Comparison of ENCODE assay signal across 8 mouse cellular contexts in genomic region chr11:72037996-72038395, GRCm38 (mm10). TPM values are rescaled to one million over a fixed set of nuclear protein-coding genes. Genes with fewer than 3 reads are reported as not detected.
DNase-seq lines count a peak whose midpoint lies in the region; ATAC-seq and TF ChIP-seq lines count a peak whose summit lies in the region.

No protein-coding gene starts in this region.

- intact Hi-C loops in heart, postnatal 36 days (cut with DNase I): loop anchor here (5.0 kb wide), 1 partner anchor 701 kb away; no protein-coding TSS in a partner anchor

- peaks cover 5% of the 10 kb centered on the region; the same call in 1 of the 2 replicates for H3K4me1 ChIP-seq in intestine, postnatal 0 days (replicated peaks; ENCODE audit: control insufficient read depth, insufficient read depth, low read length)
- H3K4me1 ChIP-seq in intestine, embryonic 15.5 days (replicated peaks): peaks cover 20% of the 10 kb centered on the region
- H3K4me1 ChIP-seq in liver, adult 2 months (ENCODE audit: control insufficient read depth, insufficient read depth, low read length): no peaks in the 10 kb centered on the region

- TF ChIP-seq CTCF in intestine, postnatal 0 days (IDR thresholded peaks at IDR 0.05; ENCODE audit: low read depth): peak; percentile 87
- TF ChIP-seq CTCF in liver, adult 2 months (IDR thresholded peaks at IDR 0.05; ENCODE audit: low read depth, low read length): peak; percentile 74

- H3K27me3 ChIP-seq in intestine, postnatal 0 days (replicated peaks; ENCODE audit: control insufficient read depth, insufficient read depth, low read length): peaks cover 4% of the 10 kb centered on the region; the same call in 1 of the 2 replicates
- H3K27me3 ChIP-seq in intestine, embryonic 15.5 days (replicated peaks): 0 out of 2 replicates have a peak, but pooled peaks cover 5% of the 10 kb centered on the region
- H3K27me3 ChIP-seq in liver, adult 2 months (ENCODE audit: control insufficient read depth, insufficient read depth, low read length): peaks cover 3% of the 10 kb centered on the region

- no peak overlapping the region for H3K27ac ChIP-seq in intestine, postnatal 0 days (ENCODE audit: low read depth, low read length)
- H3K27ac ChIP-seq in intestine, embryonic 15.5 days: no peak overlapping the region
- no peak overlapping the region for H3K27ac ChIP-seq in liver, adult 2 months (replicated peaks; ENCODE audit: insufficient read depth, low read depth, low read length)

- no peaks in the 10 kb centered on the region for H3K36me3 ChIP-seq in intestine, postnatal 0 days (ENCODE audit: control insufficient read depth, insufficient read depth)
- H3K36me3 ChIP-seq in intestine, embryonic 15.5 days: no peaks in the 10 kb centered on the region
- H3K36me3 ChIP-seq in liver, adult 2 months (ENCODE audit: control insufficient read depth, insufficient read depth, low read length): no peaks in the 10 kb centered on the region

- ATAC-seq in intestine, postnatal 0 days: no peak
- no peak for ATAC-seq in intestine, embryonic 15.5 days

- WGBS in intestine, postnatal 0 days: 2% methylated on average over 4 of the region's 4 CpGs
- 3% methylated on average over 4 of the region's 4 CpGs for WGBS in intestine, embryonic 15.5 days
- WGBS in liver, adult 2 months: 5% methylated on average over 4 of the region's 4 CpGs

- H3K4me2 ChIP-seq in intestine, postnatal 0 days (replicated peaks; ENCODE audit: low read depth): no peak overlapping the region
- H3K4me2 ChIP-seq in intestine, embryonic 15.5 days (replicated peaks): no peak overlapping the region

- DNase-seq in Muller cell, postnatal 12 days (ENCODE audit: inconsistent ontology term): peak; percentile 57
- DNase-seq in cerebellum, postnatal 14 days: peak; percentile 91 to 92
- peak; percentile 74 to 82 for DNase-seq in heart, postnatal 36 days
- DNase-seq in liver, adult 2 months (ENCODE audit: extremely low read depth, low read depth, low spot score): peak; percentile 16
- peak; percentile 85 to 90 for DNase-seq in right cerebral cortex, postnatal 10 days (ENCODE audit: low spot score in 2 of 2)
- peak; percentile 44 to 79 for DNase-seq in urinary bladder, postnatal 4 days (ENCODE audit: low spot score in 2 of 2)

- no peak overlapping the region for H3K4me3 ChIP-seq in intestine, postnatal 0 days (ENCODE audit: low read depth, low read length)
- no peak overlapping the region for H3K4me3 ChIP-seq in intestine, embryonic 15.5 days (replicated peaks)
- H3K4me3 ChIP-seq in liver, adult 2 months (ENCODE audit: insufficient read depth, low read depth, low read length): no peak overlapping the region

- no peak for TF ChIP-seq POLR2A in liver, adult 2 months (IDR thresholded peaks at IDR 0.05; ENCODE audit: extremely low read depth, insufficient read depth, low read length)

- H3K79me2 ChIP-seq in liver, adult 2 months (ENCODE audit: control insufficient read depth, insufficient read depth, low read length): no peaks in the 10 kb centered on the region

- no peak overlapping the region for H3K9ac ChIP-seq in intestine, postnatal 0 days (ENCODE audit: low read depth, low read length)
- no peak overlapping the region for H3K9ac ChIP-seq in intestine, embryonic 15.5 days
- no peak overlapping the region for H3K9ac ChIP-seq in liver, adult 2 months (ENCODE audit: low read depth, low read length)

- no peaks in the 10 kb centered on the region for H3K9me3 ChIP-seq in intestine, postnatal 0 days (ENCODE audit: control insufficient read depth)
- no peaks in the 10 kb centered on the region for H3K9me3 ChIP-seq in intestine, embryonic 15.5 days

RNA-seq across cellular contexts. Expression of gene Aipl1, which starts 0.7 kb away (rescaled TPM):
- 0.10 and 0.17 TPM in 2 replicates for polyA plus RNA-seq in intestine, postnatal 0 days (2015; fragmentation: Nextera tagmentation; extraction: Ambion mirVana)
- 0.19 and 0.34 TPM in 2 replicates for polyA plus RNA-seq in intestine, embryonic 15.5 days (2015; fragmentation: Nextera tagmentation; extraction: Ambion mirVana)
- not detected for total RNA-seq in heart, postnatal 36 days (2021)
- not detected in 2 replicates for total RNA-seq in liver, adult 2 months (2014; rRNA removed)
- polyA plus RNA-seq in liver, adult 2 months (2012; rRNA removed): not detected in 2 replicates

RNA-seq across cellular contexts. Expression of gene Pimreg, which starts 3.8 kb away (rescaled TPM):
- 14.0 and 17.4 TPM in 2 replicates for polyA plus RNA-seq in intestine, postnatal 0 days (2015; fragmentation: Nextera tagmentation; extraction: Ambion mirVana)
- 75.4 and 81.8 TPM in 2 replicates for polyA plus RNA-seq in intestine, embryonic 15.5 days (2015; fragmentation: Nextera tagmentation; extraction: Ambion mirVana)
- total RNA-seq in heart, postnatal 36 days (2021): 1 to 10 TPM; 1.1 to 1.4 TPM
- total RNA-seq in liver, adult 2 months (2014; rRNA removed): 0.34 TPM in 1 of 2 replicates, not detected in the other
- 0.07 and 0.09 TPM in 2 replicates for polyA plus RNA-seq in liver, adult 2 months (2012; rRNA removed)

Comparison
In these comparisons a context has a peak if more than half of its experiments do, and no peak if none do; other contexts are left out.
1. DNase-seq: peak in every context shown above with its lines; median percentile 92 in cerebellum, postnatal 14 days; 88 in right cerebral cortex, postnatal 10 days; 78 in heart, postnatal 36 days; 62 in urinary bladder, postnatal 4 days; 57 in Muller cell, postnatal 12 days; 16 in liver, adult 2 months.
2. RNA of gene Pimreg, which starts 3.8 kb away (polyA plus RNA-seq): 75.4 to 81.8 TPM in intestine, embryonic 15.5 days and 14.0 to 17.4 TPM in intestine, postnatal 0 days; 0.07 to 0.09 TPM in liver, adult 2 months; every median in the first group is over 10 times any median in the second.